Mouse (Mus musculus) heart, embryonic 11.5 days (tissue): ENCODE data around the gene Ccdc88b. TPM values are rescaled to one million over a fixed set of nuclear protein-coding genes. Genes with fewer than 3 reads are reported as not detected.

Experiments
- ATAC-seq: fragments of 200-750 bp; cut with Nextera tagmentation; replicated peaks from 2 replicates; pipeline ENCODE4 v1.8.0; 2017; ENCODE audit warnings: moderate library complexity; ENCODE audit not compliant: insufficient number of reproducible peaks, low FRiP score, low TSS enrichment
- H3K27ac ChIP-seq: fragments of 300-500 bp; sonication (generic); 2 replicates; pipeline ENCODE4 v1.5.1; 2014; ENCODE audit warnings: mild to moderate bottlenecking, low read depth, low read length
- H3K27me3 ChIP-seq: fragments of 300-500 bp; sonication (generic); 2 replicates; pipeline ENCODE4 v1.6.1; 2014; ENCODE audit warnings: mild to moderate bottlenecking, low read length, mixed read lengths; ENCODE audit not compliant: control insufficient read depth, insufficient read depth
- H3K36me3 ChIP-seq: fragments of 300-500 bp; sonication (generic); 2 replicates; pipeline ENCODE4 v1.6.1; 2014; ENCODE audit warnings: mild to moderate bottlenecking, low read length, moderate library complexity, mixed read lengths; ENCODE audit not compliant: control insufficient read depth, insufficient read depth
- H3K4me1 ChIP-seq: fragments of 300-500 bp; sonication (generic); 2 replicates; pipeline ENCODE4 v1.6.1; 2014; ENCODE audit warnings: low read length; ENCODE audit not compliant: control insufficient read depth, insufficient read depth
- H3K4me2 ChIP-seq: fragments of 300-500 bp; sonication (generic); 2 replicates; pipeline ENCODE4 v1.6.1; 2014; ENCODE audit warnings: mild to moderate bottlenecking, moderate library complexity
- H3K4me3 ChIP-seq: fragments of 300-500 bp; sonication (generic); 2 replicates; pipeline ENCODE4 v1.5.1; 2014; ENCODE audit warnings: low read depth, low read length
- H3K9ac ChIP-seq: fragments of 300-500 bp; sonication (generic); 2 replicates; pipeline ENCODE4 v1.6.1; 2014; ENCODE audit warnings: mild to moderate bottlenecking, low read depth, low read length, moderate library complexity
- H3K9me3 ChIP-seq: fragments of 300-500 bp; sonication (generic); replicated peaks from 2 replicates; pipeline ENCODE4 v1.6.1; 2016; ENCODE audit warnings: low read length; ENCODE audit not compliant: control insufficient read depth
- WGBS: fragments of 180-500 bp; shearing (Covaris S2); extraction: QIAGEN DNeasy Blood & Tissue Kit; methylation state at CpG from one replicate; pipeline ENCODE4 v1.1.7; 2014; ENCODE audit not compliant: insufficient replicate concordance; 5-methylcytosine and 5-hydroxymethylcytosine counted together
- polyA plus RNA-seq: library from polyadenylated mRNA; unstranded; fragments of >200 nt; fragmentation: Nextera tagmentation; extraction: Ambion mirVana; gene quantifications from 2 replicates; pipeline ENCODE4 v1.2.1, GENCODE M21; 2014

Gene Ccdc88b
- polyA plus RNA-seq, 1 experiment from 2014 or later, result 0.84 TPM

DNA sequence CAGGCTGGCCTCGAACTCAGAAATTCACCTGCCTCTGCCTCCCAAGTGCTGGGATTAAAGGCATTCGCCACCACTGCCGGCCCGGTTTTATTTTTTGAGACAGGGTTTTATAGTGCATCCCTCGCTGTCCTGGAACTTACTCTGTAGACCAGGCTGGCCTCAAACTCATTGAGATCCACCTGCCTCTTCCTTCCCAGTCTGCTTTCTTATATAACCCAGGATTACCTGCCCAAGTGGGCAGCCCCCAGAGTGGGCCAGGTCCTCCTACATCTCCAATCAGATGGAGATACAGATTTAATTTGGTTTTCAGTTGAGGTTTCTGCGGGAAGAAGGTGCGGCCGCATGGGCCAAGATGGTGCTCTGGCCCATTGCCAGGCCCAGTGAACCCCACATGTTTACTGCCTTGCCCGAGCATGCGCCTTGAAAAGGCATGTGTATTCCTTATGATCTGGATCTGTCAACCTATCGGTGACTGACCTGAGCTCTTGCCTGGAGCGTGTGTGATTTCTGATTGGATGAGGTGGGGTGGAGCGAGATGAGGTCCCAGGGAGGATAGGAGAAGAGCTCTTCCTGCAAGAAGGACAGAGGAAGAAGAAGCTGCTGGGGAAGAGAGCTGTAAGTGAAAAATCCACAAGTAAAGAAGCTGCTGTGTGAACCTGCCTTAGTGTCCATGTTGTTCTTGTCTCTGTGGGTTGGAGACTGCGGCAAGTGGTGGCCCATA lies 35.9 kb upstream of the Ccdc88b start:
- H3K4me1 ChIP-seq, result no peaks in the 10 kb centered on the region
- H3K27me3 ChIP-seq, result no peaks in the 10 kb centered on the region
- 85% methylated on average over 14 of the region's 14 CpGs for WGBS
- no peak overlapping the region for H3K9ac ChIP-seq
- H3K27ac ChIP-seq, result no peak overlapping the region
- no peak for ATAC-seq
- H3K4me2 ChIP-seq, result no peak overlapping the region
- H3K4me3 ChIP-seq, result no peak overlapping the region
- H3K36me3 ChIP-seq, result no peaks in the 10 kb centered on the region
- 0 out of 2 replicates have a peak, but pooled peaks cover 2% of the 10 kb centered on the region for H3K9me3 ChIP-seq

DNA sequence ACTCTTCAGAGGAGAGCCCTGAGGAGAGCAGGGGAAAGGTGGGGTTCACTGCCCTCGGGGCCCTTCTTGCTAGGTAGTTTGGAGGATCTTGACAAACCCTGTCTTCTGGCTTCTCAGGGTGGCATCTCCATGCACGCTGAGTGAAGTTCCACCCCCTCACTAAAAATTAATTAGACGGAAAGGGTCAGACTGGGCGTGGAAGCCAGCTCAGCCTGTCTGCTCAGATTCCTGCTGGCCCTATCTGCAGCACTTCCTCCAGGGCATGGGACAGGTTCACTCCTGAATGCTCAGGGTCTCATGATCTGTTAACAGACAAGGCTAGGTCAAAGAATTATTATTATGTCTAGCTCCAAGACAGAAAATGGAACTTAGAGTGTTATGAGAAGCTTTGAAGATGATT lies 34.5 kb upstream of the Ccdc88b start:
- Histone ChIP-seq H3K36me3 (no peaks in the 10 kb centered on the region), H3K9ac (no peak overlapping the region), H3K4me2 (no peak overlapping the region), H3K27ac (no peak overlapping the region), H3K9me3 (0 out of 2 replicates have a peak, but pooled peaks cover 2% of the 10 kb centered on the region), H3K4me1 (no peaks in the 10 kb centered on the region), H3K4me3 (no peak overlapping the region), H3K27me3 (no peaks in the 10 kb centered on the region)
- no peak for ATAC-seq
- WGBS, result 60% methylated on average over 4 of the region's 4 CpGs

DNA sequence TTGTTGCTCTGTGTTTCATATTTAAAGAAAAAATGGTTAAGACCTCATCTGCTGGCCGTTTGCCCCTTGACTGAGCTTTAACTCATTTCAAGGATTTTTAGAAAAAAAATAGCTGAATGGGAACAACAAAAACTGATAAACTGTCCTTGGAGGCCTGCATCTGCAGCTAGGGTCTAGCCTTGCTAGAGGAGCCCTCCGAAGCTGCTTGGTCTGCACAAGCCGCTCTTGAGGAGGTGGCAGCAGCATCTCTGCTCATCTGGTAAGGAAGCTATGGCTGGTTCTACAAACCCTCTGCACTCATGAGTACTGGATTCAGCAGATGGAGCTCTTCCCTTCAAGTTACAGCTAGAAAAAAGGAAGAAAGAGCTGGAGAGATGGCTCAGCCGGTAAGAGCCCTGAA lies 20.0 kb upstream of the Ccdc88b start:
- H3K36me3 ChIP-seq, result no peaks in the 10 kb centered on the region
- no peak overlapping the region for H3K9ac ChIP-seq
- H3K4me3 ChIP-seq, result no peak overlapping the region
- H3K4me1 ChIP-seq, result no peaks in the 10 kb centered on the region
- ATAC-seq, result no peak
- H3K9me3 ChIP-seq, result no peaks in the 10 kb centered on the region
- 81% methylated on average over 4 of the region's 4 CpGs for WGBS
- H3K27ac ChIP-seq, result no peak overlapping the region
- no peak overlapping the region for H3K4me2 ChIP-seq
- no peaks in the 10 kb centered on the region for H3K27me3 ChIP-seq

DNA sequence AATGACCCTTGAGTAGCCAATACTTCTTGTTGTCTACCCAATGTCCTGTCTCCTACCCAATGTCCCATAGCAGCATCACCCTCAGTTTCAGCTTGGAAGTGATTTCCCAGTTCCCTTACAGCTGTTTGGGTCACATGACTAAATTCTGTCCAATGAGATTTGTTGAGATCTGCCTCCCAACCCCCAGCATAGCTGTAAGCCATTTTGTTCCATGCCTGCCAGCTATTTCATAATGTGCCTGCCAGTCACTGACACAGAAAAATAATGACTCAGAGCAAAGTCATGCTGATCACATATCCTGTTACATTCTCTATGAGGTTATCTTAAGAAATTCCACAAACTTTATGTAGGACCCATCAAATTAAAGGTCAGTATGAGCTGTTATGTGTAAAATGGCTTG lies 18.8 kb upstream of the Ccdc88b start:
- Histone ChIP-seq H3K36me3 (no peaks in the 10 kb centered on the region), H3K4me3 (no peak overlapping the region), H3K4me1 (no peaks in the 10 kb centered on the region), H3K9me3 (no peaks in the 10 kb centered on the region), H3K27me3 (no peaks in the 10 kb centered on the region), H3K4me2 (no peak overlapping the region), H3K9ac (no peak overlapping the region), H3K27ac (no peak overlapping the region)
- ATAC-seq, result no peak

DNA sequence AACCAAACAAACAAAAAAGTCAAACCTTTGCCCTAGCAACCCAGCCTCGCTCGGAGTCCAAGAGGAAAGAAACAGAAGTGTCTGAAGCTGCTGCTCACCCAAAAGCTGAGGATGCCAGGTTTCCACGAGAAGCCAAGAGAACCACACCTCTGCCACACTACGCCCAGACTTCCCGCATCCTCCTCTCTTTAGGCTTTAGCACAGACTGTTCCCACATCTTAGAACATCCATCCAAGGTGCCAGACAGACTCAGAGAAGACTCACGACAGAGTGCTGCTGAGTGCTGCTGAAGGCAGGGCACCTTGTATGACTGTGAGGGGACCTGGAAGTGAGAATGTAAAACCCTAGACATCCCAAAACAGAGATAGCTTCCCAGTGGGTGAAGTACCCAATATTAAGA lies 17.8 kb upstream of the Ccdc88b start:
- ATAC-seq, result no peak
- Histone ChIP-seq H3K4me2 (no peak overlapping the region), H3K27ac (no peak overlapping the region), H3K27me3 (no peaks in the 10 kb centered on the region), H3K4me3 (no peak overlapping the region), H3K9me3 (no peaks in the 10 kb centered on the region), H3K4me1 (no peaks in the 10 kb centered on the region), H3K36me3 (no peaks in the 10 kb centered on the region), H3K9ac (no peak overlapping the region)
- whole genome bisulfite sequencing, result 75% methylated on average over 6 of the region's 6 CpGs

DNA sequence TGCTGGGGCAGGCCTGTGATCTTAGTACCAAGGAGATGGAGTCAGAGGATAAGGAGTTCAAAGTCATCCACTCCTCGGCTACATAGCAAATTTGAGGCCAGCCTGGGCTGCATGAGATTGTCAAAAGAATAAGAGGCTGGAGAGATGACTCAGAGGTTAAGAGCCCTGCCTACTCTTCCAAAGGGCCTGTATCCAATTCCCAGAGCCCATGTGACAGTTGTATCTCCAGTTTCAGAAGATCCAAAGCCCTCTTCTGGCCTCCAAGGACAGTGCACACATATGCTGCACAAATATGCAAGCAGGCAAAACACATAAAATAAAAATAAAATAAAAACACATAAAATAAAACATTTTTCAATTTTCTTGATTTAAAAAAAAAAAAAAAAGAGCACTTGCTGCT lies 16.2 kb upstream of the Ccdc88b start:
- Histone ChIP-seq H3K4me3 (no peak overlapping the region), H3K9ac (no peak overlapping the region), H3K27ac (no peak overlapping the region), H3K27me3 (no peaks in the 10 kb centered on the region), H3K4me1 (no peaks in the 10 kb centered on the region), H3K4me2 (no peak overlapping the region), H3K36me3 (no peaks in the 10 kb centered on the region), H3K9me3 (no peaks in the 10 kb centered on the region)
- WGBS, result 63% methylated on average over 1 of the region's 1 CpGs
- no peak for ATAC-seq

DNA sequence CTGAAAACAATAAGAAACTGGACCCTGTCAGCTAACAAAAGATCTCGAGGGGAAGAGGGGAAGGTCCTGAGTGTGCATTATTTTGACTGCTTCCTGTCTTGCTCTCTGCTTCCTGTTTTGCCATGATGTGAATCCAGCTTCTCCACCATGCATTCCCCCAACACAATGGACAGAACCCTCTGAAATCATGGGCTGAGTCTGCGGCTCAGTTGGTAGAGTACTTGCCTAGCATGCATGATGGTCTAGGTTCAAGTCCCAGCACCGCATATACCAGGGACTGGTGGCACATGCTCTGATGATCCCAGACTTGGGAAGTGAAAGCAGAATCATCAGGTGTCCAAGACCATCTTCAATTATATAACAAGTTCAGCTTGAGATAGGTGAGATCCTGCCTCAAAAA lies 14.7 kb upstream of the Ccdc88b start:
- H3K36me3 ChIP-seq, result no peaks in the 10 kb centered on the region
- no peak for ATAC-seq
- 62% methylated on average over 3 of the region's 3 CpGs for WGBS
- H3K4me3 ChIP-seq, result no peak overlapping the region
- H3K4me1 ChIP-seq, result no peaks in the 10 kb centered on the region
- H3K4me2 ChIP-seq, result no peak overlapping the region
- H3K9ac ChIP-seq, result no peak overlapping the region
- H3K9me3 ChIP-seq, result no peaks in the 10 kb centered on the region
- H3K27me3 ChIP-seq, result no peaks in the 10 kb centered on the region
- H3K27ac ChIP-seq, result no peak overlapping the region

DNA sequence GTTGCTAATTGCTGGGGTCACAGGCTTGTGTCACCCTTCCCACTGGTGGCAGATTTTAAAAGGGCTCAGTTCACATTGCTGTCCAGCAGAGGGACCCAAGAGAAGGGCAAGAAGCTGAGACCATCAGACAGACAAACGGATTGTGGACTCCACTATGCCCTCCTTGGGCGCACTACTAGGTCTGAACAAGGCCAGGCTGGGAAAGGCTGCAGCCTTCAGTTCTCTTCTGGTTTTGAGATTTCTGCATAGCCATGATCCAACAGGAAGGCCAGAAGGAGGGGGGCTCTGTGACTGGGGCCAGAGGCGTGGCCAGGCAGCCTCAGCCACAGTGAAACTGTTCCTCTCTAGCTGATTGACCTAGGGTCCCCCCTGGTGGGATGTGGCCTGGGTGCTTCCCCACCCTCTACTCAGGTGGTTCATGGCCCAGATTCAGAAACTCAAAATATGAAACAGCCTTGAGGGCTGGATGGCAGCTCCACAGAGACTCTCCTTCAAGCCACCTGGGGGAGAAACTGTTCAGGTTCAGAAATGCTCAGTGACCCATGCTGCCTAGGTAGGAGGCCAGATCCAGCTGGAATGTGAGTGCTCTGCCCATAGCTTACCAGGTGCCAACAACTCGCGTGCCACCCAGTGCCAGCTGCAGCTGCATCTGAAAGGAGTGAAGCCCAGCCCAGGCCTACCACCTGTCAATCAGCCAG lies 13.7 kb upstream of the Ccdc88b start:
- Histone ChIP-seq H3K4me3 (no peak overlapping the region), H3K9me3 (no peaks in the 10 kb centered on the region), H3K4me1 (no peaks in the 10 kb centered on the region), H3K27ac (no peak overlapping the region), H3K36me3 (no peaks in the 10 kb centered on the region), H3K27me3 (no peaks in the 10 kb centered on the region), H3K9ac (no peak overlapping the region), H3K4me2 (no peak overlapping the region)
- peak; percentile 49; the same call in 1 of the 2 replicates for ATAC-seq
- WGBS, result 55% methylated on average over 5 of the region's 5 CpGs

DNA sequence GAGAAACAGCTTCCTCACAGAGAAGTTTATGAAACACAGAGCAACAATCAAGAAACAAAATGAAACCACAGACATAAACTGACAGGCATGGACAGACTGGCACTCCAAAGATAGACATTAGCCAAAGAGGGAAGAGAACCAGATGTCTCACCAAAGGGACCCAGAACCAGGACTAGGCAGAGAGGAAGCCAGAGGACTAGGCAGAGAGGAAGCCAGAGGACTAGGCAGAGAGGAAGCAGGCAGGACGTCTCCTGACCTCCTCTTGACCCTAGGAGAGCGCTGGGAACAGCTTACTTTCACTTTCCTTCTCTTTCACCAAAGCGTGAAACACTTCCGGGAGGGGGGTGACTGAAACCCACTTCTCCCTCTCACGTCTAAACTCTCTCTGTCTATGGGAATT lies 11.3 kb upstream of the Ccdc88b start:
- no peaks in the 10 kb centered on the region for H3K4me1 ChIP-seq
- WGBS, result 5% methylated on average over 5 of the region's 5 CpGs
- ATAC-seq, result no peak
- no peaks in the 10 kb centered on the region for H3K9me3 ChIP-seq
- peak overlapping the region; percentile 18; the same call in 1 of the 2 replicates for H3K4me3 ChIP-seq
- no peaks in the 10 kb centered on the region for H3K27me3 ChIP-seq
- H3K36me3 ChIP-seq, result no peaks in the 10 kb centered on the region
- peak overlapping the region; percentile 57 for H3K4me2 ChIP-seq
- 0 out of 2 replicates have a peak overlapping the region, but pooled peaks have one; percentile 41 for H3K27ac ChIP-seq
- H3K9ac ChIP-seq, result peak overlapping the region; percentile 46; the same call in 1 of the 2 replicates
